20 mouse cellular contexts compared by ENCODE assay signal in genomic region chr1:59549036-59549675, GRCm38 (mm10). TPM values are rescaled to one million over a fixed set of nuclear protein-coding genes. Genes with fewer than 3 reads are reported as not detected.
DNase-seq lines count a peak whose midpoint lies in the region; ATAC-seq and TF ChIP-seq lines count a peak whose summit lies in the region.
"Had no signal": no experiment of that assay in that cellular context is flagged by ENCODE, and none has a peak within 500 bp of the region (broad histone marks: within the 10 kb centered on the region; RNA-seq: fewer than 3 reads in every experiment).

No protein-coding gene starts in this region.

- no peak overlapping the region for H3K4me3 ChIP-seq in midbrain, embryonic 10.5 days
- H3K4me3 ChIP-seq in midbrain, postnatal 0 days (ENCODE audit: low read depth, low read length), result no peak overlapping the region
- H3K4me3 ChIP-seq in limb, embryonic 11.5 days (ENCODE audit: low read depth, low read length), result no peak overlapping the region
- no peak overlapping the region for H3K4me3 ChIP-seq in neural tube, embryonic 14.5 days (ENCODE audit: low read depth, low read length)
- H3K4me3 ChIP-seq in intestine, embryonic 15.5 days (replicated peaks), result no peak overlapping the region
- no peak overlapping the region for H3K4me3 ChIP-seq in lung, adult 2 months (replicated peaks; ENCODE audit: extremely low read depth, low read depth, low read length)
- H3K4me3 ChIP-seq: embryonic facial prominence, embryonic 15.5 days; forebrain, embryonic 13.5 days; heart, embryonic 13.5 days; midbrain, embryonic 12.5 days; myocyte had no signal

- no peak overlapping the region for H3K4me2 ChIP-seq in midbrain, postnatal 0 days (ENCODE audit: low read depth, low read length, poor library complexity, severe bottlenecking)
- H3K4me2 ChIP-seq in limb, embryonic 11.5 days (ENCODE audit: low read depth, severe bottlenecking), result no peak overlapping the region
- H3K4me2 ChIP-seq in neural tube, embryonic 14.5 days (ENCODE audit: low read depth, low read length), result no peak overlapping the region
- H3K4me2 ChIP-seq in intestine, embryonic 15.5 days (replicated peaks), result no peak overlapping the region
- H3K4me2 ChIP-seq: embryonic facial prominence, embryonic 15.5 days; forebrain, embryonic 13.5 days; heart, embryonic 13.5 days; midbrain, embryonic 12.5 days had no signal

- TF ChIP-seq POLR2A in lung, adult 2 months (IDR thresholded peaks at IDR 0.05; ENCODE audit: borderline replicate concordance, extremely low read depth, low read depth, low read length), result no peak

- 68% methylated on average over 7 of the region's 7 CpGs for WGBS in midbrain, embryonic 10.5 days
- 70% methylated on average over 7 of the region's 7 CpGs for WGBS in midbrain, postnatal 0 days
- WGBS in limb, embryonic 11.5 days, result 52% methylated on average over 7 of the region's 7 CpGs
- WGBS in neural tube, embryonic 14.5 days, result 47% methylated on average over 7 of the region's 7 CpGs
- WGBS in intestine, embryonic 15.5 days, result 77% methylated on average over 7 of the region's 7 CpGs
- 80% methylated on average over 7 of the region's 7 CpGs for WGBS in lung, adult 2 months

- peak overlapping the region; percentile 55 for H3K27ac ChIP-seq in midbrain, embryonic 10.5 days (replicated peaks)
- H3K27ac ChIP-seq in midbrain, postnatal 0 days (ENCODE audit: low read depth, low read length), result no peak overlapping the region
- peak overlapping the region; percentile 48 for H3K27ac ChIP-seq in limb, embryonic 11.5 days (replicated peaks; ENCODE audit: low read depth, low read length)
- peak overlapping the region; percentile 16; the same call in 1 of the 2 replicates for H3K27ac ChIP-seq in neural tube, embryonic 14.5 days (ENCODE audit: low read depth, low read length)
- no peak overlapping the region for H3K27ac ChIP-seq in intestine, embryonic 15.5 days
- H3K27ac ChIP-seq: embryonic facial prominence, embryonic 15.5 days; forebrain, embryonic 13.5 days; heart, embryonic 13.5 days; midbrain, embryonic 12.5 days had no signal

- DNase-seq in midbrain, embryonic 10.5 days (ENCODE audit: low spot score), result no peak
- DNase-seq in midbrain, postnatal 0 days (ENCODE audit: low spot score), result no peak
- peak; percentile 51 for DNase-seq in fat pad, adult 2 months (ENCODE audit: extremely low read depth, low read depth, low spot score)
- DNase-seq in limb, embryonic 11.5 days (ENCODE audit: low spot score), result peak; percentile 66
- no peak for DNase-seq in lung, adult 2 months
- DNase-seq: adrenal gland, postnatal 36 days; cerebellum, adult 9-10 months; heart, postnatal 36 days; left cerebral cortex, postnatal 4 days; lung, postnatal 14 days; thymus, adult 2 months had no signal

- H3K9me3 ChIP-seq in midbrain, embryonic 10.5 days (replicated peaks), result no peaks in the 10 kb centered on the region
- H3K9me3 ChIP-seq in midbrain, postnatal 0 days (ENCODE audit: low read length), result no peaks in the 10 kb centered on the region
- H3K9me3 ChIP-seq in limb, embryonic 11.5 days (ENCODE audit: control insufficient read depth, low read length), result no peaks in the 10 kb centered on the region
- H3K9me3 ChIP-seq in neural tube, embryonic 14.5 days (ENCODE audit: control insufficient read depth, low read length), result no peaks in the 10 kb centered on the region
- no peaks in the 10 kb centered on the region for H3K9me3 ChIP-seq in intestine, embryonic 15.5 days
- H3K9me3 ChIP-seq: embryonic facial prominence, embryonic 15.5 days; forebrain, embryonic 13.5 days; heart, embryonic 13.5 days; midbrain, embryonic 12.5 days had no signal

- H3K9ac ChIP-seq in midbrain, postnatal 0 days (replicated peaks; ENCODE audit: low read length, poor library complexity, severe bottlenecking), result no peak overlapping the region
- H3K9ac ChIP-seq in limb, embryonic 11.5 days (ENCODE audit: low read length), result no peak overlapping the region
- H3K9ac ChIP-seq in neural tube, embryonic 14.5 days (replicated peaks; ENCODE audit: low read depth, low read length), result no peak overlapping the region
- H3K9ac ChIP-seq in intestine, embryonic 15.5 days, result no peak overlapping the region
- H3K9ac ChIP-seq: embryonic facial prominence, embryonic 15.5 days; forebrain, embryonic 13.5 days; heart, embryonic 13.5 days; midbrain, embryonic 12.5 days had no signal

- no peak for ATAC-seq in midbrain, postnatal 0 days (ENCODE audit: low FRiP score)
- ATAC-seq in limb, embryonic 11.5 days (ENCODE audit: insufficient number of reproducible peaks, low FRiP score, low TSS enrichment, low read depth), result peak; percentile 84
- peak; percentile 60 for ATAC-seq in neural tube, embryonic 14.5 days (ENCODE audit: low read depth)
- no peak for ATAC-seq in intestine, embryonic 15.5 days
- ATAC-seq: forebrain, embryonic 13.5 days; intestine, postnatal 0 days had no signal

- H3K36me3 ChIP-seq in midbrain, embryonic 10.5 days, result 0 out of 2 replicates have a peak, but pooled peaks cover 4% of the 10 kb centered on the region
- H3K36me3 ChIP-seq in midbrain, postnatal 0 days (ENCODE audit: insufficient read depth, low read length), result no peaks in the 10 kb centered on the region
- no peaks in the 10 kb centered on the region for H3K36me3 ChIP-seq in limb, embryonic 11.5 days (ENCODE audit: control insufficient read depth, insufficient read depth, low read length)
- H3K36me3 ChIP-seq in neural tube, embryonic 14.5 days (ENCODE audit: control insufficient read depth, insufficient read depth, low read length), result no peaks in the 10 kb centered on the region
- no peaks in the 10 kb centered on the region for H3K36me3 ChIP-seq in intestine, embryonic 15.5 days
- H3K36me3 ChIP-seq: embryonic facial prominence, embryonic 15.5 days; heart, embryonic 13.5 days; midbrain, embryonic 12.5 days had no signal

- H3K4me1 ChIP-seq in midbrain, embryonic 10.5 days, result peaks cover 28% of the 10 kb centered on the region
- H3K4me1 ChIP-seq in midbrain, postnatal 0 days (ENCODE audit: insufficient read depth, low read length), result no peaks in the 10 kb centered on the region; the same call in 1 of the 2 replicates
- H3K4me1 ChIP-seq in limb, embryonic 11.5 days (ENCODE audit: control insufficient read depth, insufficient read depth, low read length), result peaks cover 13% of the 10 kb centered on the region; the same call in 1 of the 2 replicates
- no peaks in the 10 kb centered on the region for H3K4me1 ChIP-seq in neural tube, embryonic 14.5 days (ENCODE audit: control insufficient read depth, insufficient read depth, low read length)
- 0 out of 2 replicates have a peak, but pooled peaks cover 2% of the 10 kb centered on the region for H3K4me1 ChIP-seq in intestine, embryonic 15.5 days (replicated peaks)
- H3K4me1 ChIP-seq in lung, adult 2 months (ENCODE audit: control insufficient read depth, insufficient read depth, low read length), result no peaks in the 10 kb centered on the region; the same call in 1 of the 2 replicates
- H3K4me1 ChIP-seq: embryonic facial prominence, embryonic 15.5 days had no signal

- peaks cover 13% of the 10 kb centered on the region for H3K27me3 ChIP-seq in midbrain, embryonic 10.5 days (ENCODE audit: low read depth, poor library complexity, severe bottlenecking)
- no peaks in the 10 kb centered on the region for H3K27me3 ChIP-seq in midbrain, postnatal 0 days (ENCODE audit: insufficient read depth, low read length)
- no peaks in the 10 kb centered on the region for H3K27me3 ChIP-seq in limb, embryonic 11.5 days (ENCODE audit: control insufficient read depth, insufficient read depth, low read length)
- no peaks in the 10 kb centered on the region for H3K27me3 ChIP-seq in neural tube, embryonic 14.5 days (ENCODE audit: control insufficient read depth, insufficient read depth, low read length)
- H3K27me3 ChIP-seq in intestine, embryonic 15.5 days (replicated peaks), result no peaks in the 10 kb centered on the region
- H3K27me3 ChIP-seq: embryonic facial prominence, embryonic 15.5 days had no signal

- TF ChIP-seq CTCF in midbrain, postnatal 0 days (IDR thresholded peaks at IDR 0.05), result no peak
- TF ChIP-seq CTCF in lung, adult 2 months (IDR thresholded peaks at IDR 0.05; ENCODE audit: insufficient read depth, low read length), result no peak

RNA-seq across cellular contexts. Expression of gene Gm973, which starts 33.1 kb away (rescaled TPM):
- 9.0 and 9.4 TPM in 2 replicates for polyA plus RNA-seq in midbrain, embryonic 10.5 days (2016; fragmentation: Nextera tagmentation; extraction: Ambion mirVana)
- 6.0 and 7.5 TPM in 2 replicates for total RNA-seq in midbrain, postnatal 0 days (2014; rRNA removed)
- 13.6 and 15.0 TPM in 2 replicates for polyA plus RNA-seq in midbrain, postnatal 0 days (2015; fragmentation: Nextera tagmentation; extraction: Ambion mirVana)
- polyA plus RNA-seq in limb, embryonic 11.5 days (2014; fragmentation: Nextera tagmentation; extraction: Ambion mirVana), result 0.51 and 0.55 TPM in 2 replicates
- polyA plus RNA-seq in neural tube, embryonic 14.5 days (2014; fragmentation: Nextera tagmentation; extraction: Ambion mirVana), result 9.0 and 13.2 TPM in 2 replicates
- polyA plus RNA-seq in intestine, embryonic 15.5 days (2015; fragmentation: Nextera tagmentation; extraction: Ambion mirVana), result 0.43 and 0.76 TPM in 2 replicates
- 1.6 and 2.5 TPM in 2 replicates for polyA plus RNA-seq in lung, adult 2 months (2012; rRNA removed)
- polyA plus RNA-seq: liver, embryonic 16.5 days; myocyte had no signal

Comparison
In these comparisons a context has a peak if more than half of its experiments do, and no peak if none do; other contexts are left out.
1. H3K27ac ChIP-seq: peak in midbrain, embryonic 10.5 days (single experiment), limb, embryonic 11.5 days (single experiment) and neural tube, embryonic 14.5 days (single experiment); none in midbrain, postnatal 0 days (single experiment) and intestine, embryonic 15.5 days (single experiment).
2. DNase-seq: peak in fat pad, adult 2 months (single experiment) and limb, embryonic 11.5 days (single experiment); none in midbrain, embryonic 10.5 days (single experiment), midbrain, postnatal 0 days (single experiment) and lung, adult 2 months (single experiment).
3. ATAC-seq: peak in limb, embryonic 11.5 days (single experiment) and neural tube, embryonic 14.5 days (single experiment); none in midbrain, postnatal 0 days (single experiment) and intestine, embryonic 15.5 days (single experiment).